Mouse (Mus musculus) testis, postnatal 10 days (tissue): ENCODE measurements around the gene Tubb3.

Source experiments
- DNase-seq: peaks from one replicate; pipeline ENCODE4 v3.0.0; 2021; ENCODE audit warnings: low spot score

Tubb3 gene

GRCm38 (mm10) chr8:123411246-123411645 is at the start of gene Tubb3:
Tubb3 (plus strand) TSS chr8:123411424.
- peak; percentile 82 for DNase-seq

GRCm38 (mm10) chr8:123373403-123374238 is 37.6 kb upstream of the Tubb3 start, which contains the start of gene Tcf25:
Tcf25 (plus strand) TSS chr8:123373753.
- DNase-seq: peak; percentile 96

GRCm38 (mm10) chr8:123374239-123374578 is 37.0 kb upstream of the Tubb3 start:
- peak; percentile 99 for DNase-seq

DNA sequence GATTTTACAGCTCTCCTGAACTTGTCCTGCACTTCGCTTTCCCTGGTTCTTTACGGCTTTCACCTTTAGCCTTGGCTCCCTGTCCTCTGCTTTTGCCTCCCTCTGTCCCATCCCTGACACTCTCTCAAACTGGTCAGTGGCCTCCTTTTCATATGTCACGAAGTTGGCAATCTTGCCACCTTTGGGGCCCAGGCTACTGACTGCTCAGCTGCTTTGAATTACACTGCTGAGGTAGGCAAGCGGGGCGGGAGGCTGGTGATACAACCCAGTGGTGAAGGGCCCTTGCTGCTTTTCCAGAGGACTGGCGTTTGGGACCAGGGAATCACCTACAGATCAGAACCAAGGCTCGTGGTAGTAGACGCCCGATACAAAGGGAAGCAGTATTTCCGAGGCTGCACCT is 35.5 kb upstream of the Tubb3 start:
- DNase-seq: no peak

DNA sequence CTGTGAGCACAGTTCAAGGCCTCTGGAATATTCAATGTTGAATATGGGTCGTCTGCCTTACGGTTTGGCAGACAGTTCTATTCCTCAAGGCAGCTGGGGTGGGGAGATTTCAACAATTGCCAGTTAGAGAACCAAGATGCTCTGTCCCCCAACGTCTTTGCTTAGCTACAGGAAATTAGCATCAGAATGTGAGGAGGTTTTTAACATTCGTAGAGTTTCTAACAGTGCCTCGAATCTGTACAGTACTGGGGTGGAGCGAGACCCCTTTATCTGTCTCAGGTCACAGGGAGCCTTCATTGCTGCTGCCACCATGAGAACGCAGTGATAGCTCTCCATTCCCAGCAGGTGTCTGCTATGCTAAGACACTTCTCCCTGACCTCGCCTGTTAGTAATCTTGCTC is 35.1 kb upstream of the Tubb3 start:
- no peak for DNase-seq

- DNase-seq: no peak
These were observed 29.5 kb upstream of the Tubb3 start for GRCm38 (mm10) chr8:123381711-123382110.

DNA sequence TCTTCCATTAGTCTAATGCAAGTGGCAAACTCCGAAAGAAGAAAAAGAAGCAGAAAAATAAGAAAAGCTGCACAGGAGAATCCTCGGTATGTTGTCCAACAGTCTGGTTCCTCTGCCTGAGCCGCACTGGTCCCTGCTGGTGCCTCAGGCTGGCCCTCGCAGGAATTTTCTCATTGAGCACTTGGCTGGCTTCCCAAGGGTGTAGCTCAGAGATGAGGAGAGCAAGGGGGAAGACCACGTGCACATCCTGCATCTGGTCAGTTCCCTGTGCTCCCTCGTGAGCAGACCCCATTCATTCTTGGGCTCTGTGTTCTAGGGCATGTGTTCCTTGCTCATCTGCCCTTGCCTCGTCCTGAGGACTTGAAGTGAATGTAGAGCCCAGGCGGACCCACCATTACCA is 28.7 kb upstream of the Tubb3 start:
- DNase-seq: no peak

- peak; percentile 70 for DNase-seq
These were observed 26.2 kb upstream of the Tubb3 start for GRCm38 (mm10) chr8:123384883-123385540.

DNA sequence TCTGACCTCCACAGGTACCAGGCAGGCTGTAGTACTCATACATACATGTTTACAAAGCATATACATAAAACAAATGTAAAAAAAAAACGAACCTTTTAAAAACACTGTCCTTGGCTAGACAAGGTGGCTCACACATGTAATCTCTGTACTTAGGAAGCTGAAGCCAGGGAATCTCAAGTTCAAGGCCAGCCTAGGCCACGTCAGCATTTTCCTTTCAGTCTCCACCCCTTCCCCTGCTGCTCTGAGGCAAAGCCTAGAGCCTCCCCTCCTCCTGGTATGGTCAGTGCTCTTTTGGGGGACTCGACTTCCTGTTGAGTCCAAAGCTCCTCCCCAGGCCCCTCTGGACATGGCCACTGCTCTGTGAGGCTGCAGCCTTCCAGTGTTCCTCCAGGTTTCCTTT is 24.2 kb upstream of the Tubb3 start:
- no peak for DNase-seq

DNA sequence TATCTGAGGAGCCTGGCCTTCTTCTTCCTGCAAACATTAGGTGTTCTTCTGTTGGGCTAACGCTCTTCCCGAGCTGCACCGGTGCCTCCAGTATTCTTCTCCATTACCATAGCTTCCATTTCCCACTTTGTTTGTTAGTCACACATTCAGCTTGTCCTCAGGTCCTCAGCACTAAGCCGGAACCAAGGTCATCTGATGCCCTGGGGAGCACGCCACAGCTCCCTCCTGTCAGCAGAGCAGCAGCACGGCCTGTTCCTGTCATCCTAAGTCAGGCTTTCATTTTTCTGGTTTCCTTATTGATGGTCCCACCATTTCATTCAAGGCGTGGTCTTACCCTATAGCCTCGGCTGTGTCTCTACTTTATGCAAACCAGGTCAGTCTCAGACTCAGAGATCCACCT is 23.4 kb upstream of the Tubb3 start:
- no peak for DNase-seq

- no peak for DNase-seq
These were observed 22.2 kb upstream of the Tubb3 start for GRCm38 (mm10) chr8:123389026-123389425.

DNA sequence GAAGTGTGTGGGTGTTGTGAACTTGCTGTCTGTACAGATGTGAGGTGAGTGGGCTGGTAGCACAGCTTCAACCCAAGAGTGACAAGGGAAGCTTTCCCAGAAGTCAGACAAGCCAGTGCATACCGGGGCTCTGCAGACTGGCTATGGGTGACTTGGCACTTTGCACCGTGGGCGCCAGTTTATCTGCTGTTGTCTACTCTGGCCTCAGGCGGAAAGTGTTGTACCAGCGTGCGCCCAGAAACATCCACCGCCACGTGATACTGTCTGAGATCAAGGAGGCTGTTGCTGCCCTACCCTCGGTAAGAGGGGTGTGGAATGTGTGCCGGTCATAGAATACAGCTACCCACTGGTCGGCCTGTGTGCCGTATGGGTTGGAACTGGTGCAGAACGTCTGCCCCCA is 12.9 kb upstream of the Tubb3 start:
- no peak for DNase-seq

DNA sequence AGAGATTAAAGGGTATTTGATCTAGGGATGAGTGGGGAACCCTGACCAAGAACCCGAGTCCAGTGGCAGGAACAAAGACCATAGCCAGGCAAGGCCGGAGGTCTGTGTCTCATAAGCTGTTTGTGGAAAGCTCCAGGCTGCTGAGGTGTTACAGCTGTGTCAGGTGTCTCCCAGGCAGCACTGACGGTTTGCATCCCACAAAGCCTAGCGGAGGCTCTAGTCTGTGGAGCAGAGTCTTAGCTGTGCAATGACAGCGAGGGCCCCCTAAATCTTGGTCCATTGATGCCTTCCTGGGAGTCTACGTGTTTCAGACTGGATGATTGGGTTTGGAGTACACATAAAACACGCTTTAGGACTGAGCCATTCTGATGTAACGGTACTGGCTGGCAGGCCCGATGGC is 9.3 kb upstream of the Tubb3 start:
- no peak for DNase-seq

- DNase-seq: peak; percentile 36
These were observed 8.4 kb upstream of the Tubb3 start for GRCm38 (mm10) chr8:123402730-123403326.

DNA sequence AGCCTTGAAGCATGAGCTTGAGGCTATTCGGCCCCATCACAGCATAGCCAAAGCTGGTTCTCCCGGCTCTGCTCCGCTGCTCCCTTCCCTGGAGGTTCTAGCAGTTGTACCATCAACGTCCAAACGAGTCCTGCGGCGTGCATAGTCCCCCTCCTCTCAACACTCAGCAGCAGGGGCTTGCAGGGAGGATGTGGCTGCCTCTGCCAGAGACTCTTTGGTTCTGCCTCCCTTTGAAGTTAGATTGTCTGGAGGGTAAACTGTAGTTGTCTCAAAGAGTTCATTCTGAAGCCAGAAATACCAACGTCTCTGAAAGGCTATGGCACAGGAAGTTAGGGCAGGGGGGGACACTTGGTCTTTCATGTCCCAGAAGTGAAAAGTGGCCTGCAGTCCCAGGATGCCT is 6.7 kb upstream of the Tubb3 start:
- DNase-seq: no peak

- DNase-seq: peak; percentile 80
These were observed 4.4 kb upstream of the Tubb3 start, which contains the start of gene Mc1r for GRCm38 (mm10) chr8:123406786-123407185. Mc1r (plus strand) TSS chr8:123407107.

- no peak for DNase-seq
These were observed 3.6 kb upstream of the Tubb3 start for GRCm38 (mm10) chr8:123407612-123408011.

GRCm38 (mm10) chr8:123408586-123409544 is 2.4 kb upstream of the Tubb3 start:
- DNase-seq: peak; percentile 80

- DNase-seq: peak; percentile 71
These were observed 1.1 kb upstream of the Tubb3 start for GRCm38 (mm10) chr8:123410049-123410587.

DNA sequence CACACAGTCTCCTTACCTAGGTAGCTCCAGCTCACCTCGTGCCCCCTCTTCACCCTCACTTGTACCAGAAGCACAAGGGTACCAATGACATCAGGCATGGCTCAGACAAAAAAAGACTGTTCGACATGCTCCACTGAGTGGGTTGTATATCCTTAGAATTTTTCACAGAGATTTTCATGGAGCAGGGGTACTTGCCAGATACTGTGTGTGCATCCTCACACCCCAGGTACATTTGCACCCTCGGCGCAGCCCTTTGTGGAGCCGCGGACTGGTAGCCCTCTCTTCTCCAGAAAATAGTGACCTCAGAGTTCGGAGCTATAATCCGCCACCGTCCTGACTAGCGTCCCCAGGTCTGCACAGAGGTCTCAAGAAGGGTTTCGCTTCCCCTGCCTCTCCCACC is 436 bp upstream of the Tubb3 start:
- DNase-seq: no peak

DNA sequence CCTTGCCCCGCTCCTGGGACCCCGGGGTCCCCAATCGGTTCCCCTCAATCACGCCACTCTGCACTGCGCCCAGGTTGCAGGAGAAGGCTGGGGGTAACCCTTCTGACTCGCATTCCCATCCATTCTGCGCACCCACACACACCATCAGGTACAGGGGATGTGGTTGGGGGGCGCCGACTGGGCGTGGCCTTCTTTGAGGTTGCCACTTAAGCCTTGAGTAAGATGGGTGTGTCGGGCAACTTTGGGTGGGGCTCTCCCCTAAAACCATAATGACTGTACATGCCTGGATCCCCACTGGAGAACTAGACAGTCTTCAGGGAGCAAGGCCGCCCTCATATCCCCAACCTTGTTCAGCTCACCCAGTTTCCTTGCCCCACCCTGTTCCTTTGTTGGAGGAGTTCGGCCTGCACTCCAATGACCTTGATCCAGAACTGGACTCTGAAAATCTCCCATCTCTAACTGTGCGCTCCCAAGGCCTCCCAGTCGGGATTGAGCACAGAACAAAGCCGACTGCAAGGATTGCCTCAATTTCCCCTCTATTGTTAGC is 630 bp downstream of the Tubb3 start:
- no peak for DNase-seq
